ENCODE assay signal across 29 mouse cellular contexts in the genomic region with DNA sequence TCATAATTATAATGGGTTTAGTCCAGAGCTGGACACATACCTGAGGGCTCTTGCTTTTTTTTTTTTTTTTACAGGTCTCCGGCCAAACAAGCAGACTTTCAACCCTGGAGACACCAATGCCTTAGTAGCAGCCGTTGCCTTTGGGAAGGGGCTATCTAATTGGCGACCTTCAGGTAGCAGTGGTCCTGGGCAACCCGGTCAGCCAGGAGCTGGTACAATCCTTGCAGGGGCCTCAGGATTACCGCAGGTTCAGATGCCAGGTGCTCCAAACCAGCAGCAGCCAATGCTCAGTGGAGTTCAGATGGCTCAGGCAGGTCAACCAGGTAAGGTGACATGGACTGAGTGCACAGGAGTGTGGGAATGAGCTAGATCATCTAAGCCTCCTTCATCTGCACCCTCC. TPM values are rescaled to one million over a fixed set of nuclear protein-coding genes. Genes with fewer than 3 reads are reported as not detected.
DNase-seq lines count a peak whose midpoint lies in the region; ATAC-seq and TF ChIP-seq lines count a peak whose summit lies in the region.
"Had no signal": no experiment of that assay in that cellular context is flagged by ENCODE, and none has a peak within 500 bp of the region (broad histone marks: within the 10 kb centered on the region; RNA-seq: fewer than 3 reads in every experiment).

No protein-coding gene starts in this region.

- H3K36me3 ChIP-seq in megakaryocyte, embryonic 14.5 days (replicated peaks; ENCODE audit: low read length), result peaks cover 83% of the 10 kb centered on the region
- peaks cover 73% of the 10 kb centered on the region for H3K36me3 ChIP-seq in hindbrain, embryonic 13.5 days

- no peak for ATAC-seq in megakaryocyte, adult 5-6 weeks (ENCODE audit: poor library complexity, severe bottlenecking)
- no peak for ATAC-seq in hindbrain, embryonic 13.5 days (ENCODE audit: low FRiP score)
- ATAC-seq: activated CD4-positive, CD25-positive, alpha-beta regulatory T cell, adult 4 months; forebrain, embryonic 14.5 days; forebrain, postnatal 0 days; hindbrain, postnatal 0 days; inflammation-experienced regulatory T-cells, adult 6 months; intestine, embryonic 16.5 days had no signal

- no peaks in the 10 kb centered on the region for H3K9me3 ChIP-seq in megakaryocyte, embryonic 14.5 days
- no peaks in the 10 kb centered on the region for H3K9me3 ChIP-seq in hindbrain, embryonic 13.5 days
- H3K9me3 ChIP-seq: embryonic facial prominence, embryonic 12.5 days; embryonic facial prominence, embryonic 15.5 days; heart, embryonic 12.5 days; heart, embryonic 15.5 days; hindbrain, embryonic 10.5 days had no signal

- 97% methylated on average over 5 of the region's 5 CpGs for WGBS in hindbrain, embryonic 13.5 days

- H3K4me2 ChIP-seq in hindbrain, embryonic 13.5 days, result no peak overlapping the region
- H3K4me2 ChIP-seq: embryonic facial prominence, embryonic 12.5 days; embryonic facial prominence, embryonic 15.5 days; heart, embryonic 12.5 days; heart, embryonic 15.5 days; hindbrain, embryonic 14.5 days had no signal

- no peak overlapping the region for H3K27ac ChIP-seq in hindbrain, embryonic 13.5 days
- no peak overlapping the region for H3K27ac ChIP-seq in left cerebral cortex, adult 2 months
- H3K27ac ChIP-seq: embryonic facial prominence, embryonic 12.5 days; embryonic facial prominence, embryonic 15.5 days; heart, embryonic 15.5 days; hindbrain, embryonic 10.5 days; hindbrain, embryonic 14.5 days; hindbrain, postnatal 0 days had no signal

- no peaks in the 10 kb centered on the region for H3K27me3 ChIP-seq in megakaryocyte, embryonic 14.5 days (replicated peaks)
- H3K27me3 ChIP-seq in hindbrain, embryonic 13.5 days, result no peaks in the 10 kb centered on the region
- H3K27me3 ChIP-seq: embryonic facial prominence, embryonic 12.5 days; embryonic facial prominence, embryonic 15.5 days; heart, embryonic 12.5 days; heart, embryonic 15.5 days had no signal

- intact Hi-C loops in left cerebral cortex, adult 2 months (cut with DNase I), result loop anchor here (2.0 kb wide), 1 partner anchor 13 kb away; no protein-coding TSS in a partner anchor

- H3K9ac ChIP-seq in hindbrain, embryonic 13.5 days, result no peak overlapping the region
- H3K9ac ChIP-seq: embryonic facial prominence, embryonic 12.5 days; embryonic facial prominence, embryonic 15.5 days; forebrain, postnatal 0 days; heart, embryonic 12.5 days; heart, embryonic 15.5 days; hindbrain, embryonic 14.5 days had no signal

- H3K4me1 ChIP-seq in megakaryocyte, embryonic 14.5 days, result peaks cover 52% of the 10 kb centered on the region
- H3K4me1 ChIP-seq in hindbrain, embryonic 13.5 days (replicated peaks), result peaks cover 13% of the 10 kb centered on the region

- DNase-seq in cerebellum, adult 11 months, result peak; percentile 28
- no peak for DNase-seq in cerebellum, adult 8-10 months
- DNase-seq in cerebellum, adult 9-11 months, result peak; percentile 54
- peak; percentile 54 to 61 for DNase-seq in cerebellum, postnatal 25 days
- no peak for DNase-seq in left cerebral cortex, adult 2 months (ENCODE audit: extremely low spot score in 1 of 2, low spot score in 2 of 2)
- DNase-seq: adrenal gland, postnatal 10 days; adrenal gland, postnatal 36 days; forebrain, postnatal 0 days; gastrocnemius, postnatal 25 days; heart, adult 18-20 months; heart, postnatal 10 days; heart, postnatal 36 days; kidney, adult 18-20 months had no signal

- H3K4me3 ChIP-seq in megakaryocyte, embryonic 14.5 days (replicated peaks), result peak overlapping the region; percentile 33
- no peak overlapping the region for H3K4me3 ChIP-seq in hindbrain, embryonic 13.5 days
- H3K4me3 ChIP-seq in left cerebral cortex, adult 2 months, result no peak overlapping the region
- H3K4me3 ChIP-seq: embryonic facial prominence, embryonic 12.5 days; embryonic facial prominence, embryonic 15.5 days; heart, embryonic 12.5 days; heart, embryonic 15.5 days; hindbrain, embryonic 10.5 days had no signal

- no peak for TF ChIP-seq CTCF in left cerebral cortex, adult 2 months (IDR thresholded peaks at IDR 0.05)

RNA-seq across cellular contexts. Expression of gene Med8, which starts 4.4 kb away (rescaled TPM):
- 12.6 and 39.3 TPM in 2 replicates for polyA plus RNA-seq in megakaryocyte, embryonic 14.5 days (2012; ENCODE audit: insufficient read depth, low replicate concordance)
- 76.9 and 102 TPM in 2 replicates for total RNA-seq in megakaryocyte, adult 5-6 weeks (2015)
- total RNA-seq in megakaryocyte, adult 5-6 weeks (2017), result 82.0 and 106 TPM in 2 replicates
- polyA plus RNA-seq in hindbrain, embryonic 13.5 days (2015; fragmentation: Nextera tagmentation; extraction: Ambion mirVana), result 118 and 124 TPM in 2 replicates
- 10 to 100 TPM; 54.2 to 63.5 TPM for total RNA-seq in left cerebral cortex, adult 2 months (2021)

RNA-seq across cellular contexts. Expression of gene Szt2, which starts 4.5 kb away (rescaled TPM):
- 23.1 and 33.1 TPM in 2 replicates for polyA plus RNA-seq in megakaryocyte, embryonic 14.5 days (2012; ENCODE audit: insufficient read depth, low replicate concordance)
- 11.2 and 13.6 TPM in 2 replicates for total RNA-seq in megakaryocyte, adult 5-6 weeks (2015)
- total RNA-seq in megakaryocyte, adult 5-6 weeks (2017), result 4.1 and 5.5 TPM in 2 replicates
- 10.6 and 10.9 TPM in 2 replicates for polyA plus RNA-seq in hindbrain, embryonic 13.5 days (2015; fragmentation: Nextera tagmentation; extraction: Ambion mirVana)
- 10 to 100 TPM; 40.3 to 43.4 TPM for total RNA-seq in left cerebral cortex, adult 2 months (2021)

RNA-seq across cellular contexts. Expression of gene Elovl1, which starts 14.3 kb away (rescaled TPM):
- 148 and 265 TPM in 2 replicates for polyA plus RNA-seq in megakaryocyte, embryonic 14.5 days (2012; ENCODE audit: insufficient read depth, low replicate concordance)
- total RNA-seq in megakaryocyte, adult 5-6 weeks (2015), result 88.6 and 93.9 TPM in 2 replicates
- total RNA-seq in megakaryocyte, adult 5-6 weeks (2017), result 67.1 and 76.1 TPM in 2 replicates
- polyA plus RNA-seq in hindbrain, embryonic 13.5 days (2015; fragmentation: Nextera tagmentation; extraction: Ambion mirVana), result 32.9 and 33.3 TPM in 2 replicates
- total RNA-seq in left cerebral cortex, adult 2 months (2021), result 10 to 100 TPM; 18.6 to 25.3 TPM

RNA-seq across cellular contexts. Expression of gene Cdc20, which starts 23.6 kb away (rescaled TPM):
- 89.0 and 104 TPM in 2 replicates for polyA plus RNA-seq in megakaryocyte, embryonic 14.5 days (2012; ENCODE audit: insufficient read depth, low replicate concordance)
- 47.3 and 47.8 TPM in 2 replicates for total RNA-seq in megakaryocyte, adult 5-6 weeks (2015)
- total RNA-seq in megakaryocyte, adult 5-6 weeks (2017), result 81.0 and 83.9 TPM in 2 replicates
- 56.1 and 66.8 TPM in 2 replicates for polyA plus RNA-seq in hindbrain, embryonic 13.5 days (2015; fragmentation: Nextera tagmentation; extraction: Ambion mirVana)
- total RNA-seq in left cerebral cortex, adult 2 months (2021), result 1 to 10 TPM in 1 of 2 experiments, under 1 TPM in 1; 0.81 to 1.8 TPM

RNA-seq across cellular contexts. Expression of gene Mpl, which starts 43.8 kb away (rescaled TPM):
- polyA plus RNA-seq in megakaryocyte, embryonic 14.5 days (2012; ENCODE audit: insufficient read depth, low replicate concordance), result 425 and 2,158 TPM in 2 replicates
- total RNA-seq in megakaryocyte, adult 5-6 weeks (2015), result 0.36 TPM in 1 of 2 replicates, not detected in the other
- not detected in 2 replicates for total RNA-seq in megakaryocyte, adult 5-6 weeks (2017)
- polyA plus RNA-seq in hindbrain, embryonic 13.5 days (2015; fragmentation: Nextera tagmentation; extraction: Ambion mirVana), result 0.26 and 0.32 TPM in 2 replicates
- total RNA-seq in left cerebral cortex, adult 2 months (2021), result 1 to 10 TPM in 1 of 2 experiments, under 1 TPM in 1; 0.79 to 1.4 TPM
- total RNA-seq: ES-E14; forebrain, postnatal 0 days; gastrocnemius, adult 8-10 months; gastrocnemius, postnatal 25 days; hindbrain, postnatal 0 days had no signal
- polyA plus RNA-seq: activated CD4-positive, CD25-positive, alpha-beta regulatory T cell, adult 4 months; forebrain, postnatal 0 days; hindbrain, postnatal 0 days; inflammation-experienced regulatory T-cells, adult 6 months had no signal

Comparison
In these comparisons a context has a peak if more than half of its experiments do, and no peak if none do; other contexts are left out.
1. DNase-seq: peak in cerebellum, adult 11 months (single experiment), cerebellum, adult 9-11 months (single experiment) and cerebellum, postnatal 25 days (2 of 2); none in cerebellum, adult 8-10 months (single experiment) and left cerebral cortex, adult 2 months (0 of 2).